Mouse (Mus musculus) limb, embryonic 14.5 days (tissue): Measurements from ENCODE around the gene Gm9821. TPM values are rescaled to one million over a fixed set of nuclear protein-coding genes. Genes with fewer than 3 reads are reported as not detected.

Source experiments
- ATAC-seq: fragments of 200-750 bp; cut with Nextera tagmentation; 2 replicates; pipeline ENCODE4 v1.8.0; 2017; ENCODE audit warnings: low read depth, moderate number of reproducible peaks, moderate TSS enrichment; ENCODE audit not compliant: low FRiP score
- DNase-seq: peaks from one replicate; pipeline ENCODE4 v3.0.0-alpha.2; 2015; ENCODE audit warnings: low spot score
- H3K27ac ChIP-seq: fragments of 300-500 bp; sonication (generic); replicated peaks from 2 replicates; pipeline ENCODE4 v1.5.1; 2014; ENCODE audit warnings: low read depth, mild to moderate bottlenecking, low read length, moderate library complexity, mixed read lengths
- H3K27me3 ChIP-seq: fragments of 300-500 bp; sonication (generic); 2 replicates; pipeline ENCODE4 v1.6.1; 2014; ENCODE audit warnings: low read length, mixed read lengths; ENCODE audit not compliant: control insufficient read depth, insufficient read depth
- H3K36me3 ChIP-seq: fragments of 300-500 bp; sonication (generic); 2 replicates; pipeline ENCODE4 v1.6.1; 2014; ENCODE audit warnings: mild to moderate bottlenecking, low read length, moderate library complexity, mixed read lengths; ENCODE audit not compliant: control insufficient read depth, insufficient read depth
- H3K4me1 ChIP-seq: fragments of 300-500 bp; sonication (generic); 2 replicates; pipeline ENCODE4 v1.6.1; 2014; ENCODE audit warnings: antibody characterized with exemption, low read length, mixed read lengths; ENCODE audit not compliant: control insufficient read depth, insufficient read depth
- H3K4me2 ChIP-seq: fragments of 300-500 bp; sonication (generic); replicated peaks from 2 replicates; pipeline ENCODE4 v1.6.1; 2014; ENCODE audit warnings: low read depth, mild to moderate bottlenecking, low read length, moderate library complexity; ENCODE audit not compliant: severe bottlenecking
- H3K4me3 ChIP-seq: fragments of 300-500 bp; sonication (generic); replicated peaks from 2 replicates; pipeline ENCODE4 v1.5.1; 2014; ENCODE audit warnings: low read length
- H3K9ac ChIP-seq: fragments of 300-500 bp; sonication (generic); 2 replicates; pipeline ENCODE4 v1.6.1; 2014; ENCODE audit warnings: mild to moderate bottlenecking, low read depth, low read length, moderate library complexity; ENCODE audit not compliant: severe bottlenecking
- H3K9me3 ChIP-seq: fragments of 300-500 bp; sonication (generic); 2 replicates; pipeline ENCODE4 v1.6.1; 2016; ENCODE audit warnings: low read length; ENCODE audit not compliant: control insufficient read depth
- POLR2A ChIP-seq: fragments of 200-500 bp; IDR thresholded peaks from 2 replicates; pipeline ENCODE4 v1.8.0; 2012; ENCODE audit warnings: inconsistent platforms, mild to moderate bottlenecking, moderate library complexity, borderline replicate concordance; ENCODE audit not compliant: insufficient read depth, insufficient read length; ENCODE audit errors: extremely low read depth
- WGBS: fragments of 180-500 bp; shearing (Covaris S2); extraction: QIAGEN DNeasy Blood & Tissue Kit; methylation state at CpG from one replicate; pipeline ENCODE4 v1.1.7; 2014; 5-methylcytosine and 5-hydroxymethylcytosine counted together
- polyA plus RNA-seq, 2 experiments: library from polyadenylated mRNA; depleted of rRNA in 1 of 2; stranded (reverse) in 1 of 2; unstranded in 1 of 2; fragments of >200 nt; fragmentation: Nextera tagmentation in 1 of 2; extraction: Ambion mirVana in 1 of 2; gene quantifications; 2 replicates each; pipeline versions ENCODE4 v1.2.1 to v1.2.3; 2012 to 2014

Gene Gm9821
- polyA plus RNA-seq, 2 experiments, result 0.56 TPM; not detected in 1

GRCm38 (mm10) chr2:91967962-91968361, 22.5 kb downstream of the Gm9821 start:
- Histone ChIP-seq H3K4me2 (no peak overlapping the region), H3K27me3 (no peaks in the 10 kb centered on the region; the same call in 1 of the 2 replicates), H3K9me3 (no peaks in the 10 kb centered on the region), H3K36me3 (no peaks in the 10 kb centered on the region), H3K4me3 (no peak overlapping the region), H3K9ac (no peak overlapping the region; the same call in 1 of the 2 replicates), H3K4me1 (peaks cover 26% of the 10 kb centered on the region), H3K27ac (peak overlapping the region; percentile 65)
- TF ChIP-seq POLR2A, result no peak
- DNase-seq, result no peak
- no peak for ATAC-seq
- WGBS, result 51% methylated on average over 11 of the region's 11 CpGs

- H3K4me2 ChIP-seq, result 0 out of 2 replicates have a peak overlapping the region, but pooled peaks have one; percentile 9
- H3K9me3 ChIP-seq, result no peaks in the 10 kb centered on the region
- peak overlapping the region; percentile 34; the same call in 1 of the 2 replicates for H3K9ac ChIP-seq
- WGBS, result 31% methylated on average over 20 of the region's 21 CpGs
- no peak for DNase-seq
- H3K4me1 ChIP-seq, result peaks cover 30% of the 10 kb centered on the region
- H3K4me3 ChIP-seq, result no peak overlapping the region
- H3K27me3 ChIP-seq, result peaks cover 21% of the 10 kb centered on the region
- peak overlapping the region; percentile 48 for H3K27ac ChIP-seq
- H3K36me3 ChIP-seq, result no peaks in the 10 kb centered on the region
- no peak for ATAC-seq
- no peak for TF ChIP-seq POLR2A
Measured at GRCm38 (mm10) chr2:91971231-91972097, 26.0 kb downstream of the Gm9821 start.

GRCm38 (mm10) chr2:91972121-91972566, 26.6 kb downstream of the Gm9821 start:
- no peaks in the 10 kb centered on the region for H3K9me3 ChIP-seq
- DNase-seq, result no peak
- no peak overlapping the region for H3K27ac ChIP-seq
- no peak for ATAC-seq
- 0 out of 2 replicates have a peak overlapping the region, but pooled peaks have one; percentile 9 for H3K4me2 ChIP-seq
- WGBS, result 36% methylated on average over 13 of the region's 13 CpGs
- no peak overlapping the region for H3K9ac ChIP-seq
- H3K4me3 ChIP-seq, result no peak overlapping the region
- no peaks in the 10 kb centered on the region for H3K36me3 ChIP-seq
- H3K4me1 ChIP-seq, result peaks cover 30% of the 10 kb centered on the region
- TF ChIP-seq POLR2A, result no peak
- H3K27me3 ChIP-seq, result peaks cover 27% of the 10 kb centered on the region

- DNase-seq, result no peak
- no peak for ATAC-seq
- Histone ChIP-seq H3K9me3 (no peaks in the 10 kb centered on the region), H3K27me3 (peaks cover 27% of the 10 kb centered on the region), H3K4me3 (no peak overlapping the region), H3K9ac (no peak overlapping the region), H3K4me1 (peaks cover 24% of the 10 kb centered on the region), H3K27ac (no peak overlapping the region), H3K36me3 (no peaks in the 10 kb centered on the region), H3K4me2 (no peak overlapping the region)
- 30% methylated on average over 7 of the region's 7 CpGs for WGBS
- no peak for TF ChIP-seq POLR2A
Measured at GRCm38 (mm10) chr2:91973416-91974135, 28.1 kb downstream of the Gm9821 start.
